Mouse (Mus musculus) heart, postnatal 14 days (tissue): ENCODE data around the gene F12. TPM values are rescaled to one million over a fixed set of nuclear protein-coding genes. Genes with fewer than 3 reads are reported as not detected.
"Not testable (repeated sequence)": the region's sequence is repeated elsewhere in the genome, so short reads cannot be mapped to it uniquely, and the experiment has no call there.

Experiments used
- DNase-seq, 2 experiments: peaks; one replicate each; pipeline ENCODE4 v3.0.0; 2021 to 2022
- intact Hi-C: fragments of 180-260 bp; cut with DNase I; formaldehyde crosslinking; loops from one replicate; pipeline ENCODE4 v1.15.1; 2025
- total RNA-seq, 2 experiments: library from RNA; stranded (reverse); gene quantifications; 2 replicates each; pipeline ENCODE4 v1.2.3; 2021

The F12 gene
- total RNA-seq, 2 experiments from 2014 or later: not detected

DNA sequence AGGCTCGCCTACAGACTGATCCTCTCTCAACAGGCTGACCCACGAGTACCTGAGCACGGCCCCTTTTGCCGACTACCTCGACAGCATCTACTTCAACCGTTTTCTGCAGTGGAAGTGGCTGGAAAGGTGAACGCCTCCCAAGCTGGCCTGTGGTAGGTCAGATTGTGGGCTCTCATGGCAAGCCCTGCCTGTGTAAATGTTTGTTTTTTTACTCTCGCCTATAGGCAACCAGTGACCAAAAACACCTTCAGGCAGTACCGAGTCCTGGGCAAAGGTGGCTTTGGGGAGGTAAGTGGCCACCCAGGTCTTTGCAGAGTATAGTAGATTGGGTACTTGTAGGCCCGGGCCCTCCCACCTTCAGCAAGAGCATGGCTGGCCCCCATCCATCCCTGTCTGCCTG is 24.7 kb upstream of the F12 start:
- intact Hi-C loops: no loop called here

DNA sequence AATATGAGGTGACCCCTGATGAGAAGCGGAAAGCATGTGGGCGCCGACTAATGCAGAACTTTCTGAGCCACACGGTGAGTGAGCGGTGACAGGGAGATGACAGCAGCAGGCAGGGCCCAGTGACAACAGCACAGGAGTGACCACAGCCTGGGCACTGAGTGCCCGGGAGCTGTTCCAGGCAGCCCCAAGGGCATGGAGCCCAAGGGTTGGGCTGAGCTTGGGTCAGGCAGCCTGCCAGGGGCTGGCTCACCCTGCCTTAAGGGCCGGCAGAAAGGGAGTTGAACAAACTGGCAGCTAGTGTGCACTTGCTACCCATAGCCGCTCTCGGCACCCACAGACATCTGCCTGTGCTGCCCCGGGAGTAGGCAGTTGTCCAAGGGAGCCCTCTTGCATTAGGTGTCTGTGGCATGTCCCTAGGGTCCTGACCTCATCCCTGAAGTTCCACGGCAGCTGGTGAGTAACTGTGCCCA is 24.0 kb upstream of the F12 start:
- intact Hi-C loops: no loop called here
- DNase-seq: peak; percentile 82 to 89

More for the DNA sequence above, 24.7 kb upstream of the F12 start:
- DNase-seq: no peak

DNA sequence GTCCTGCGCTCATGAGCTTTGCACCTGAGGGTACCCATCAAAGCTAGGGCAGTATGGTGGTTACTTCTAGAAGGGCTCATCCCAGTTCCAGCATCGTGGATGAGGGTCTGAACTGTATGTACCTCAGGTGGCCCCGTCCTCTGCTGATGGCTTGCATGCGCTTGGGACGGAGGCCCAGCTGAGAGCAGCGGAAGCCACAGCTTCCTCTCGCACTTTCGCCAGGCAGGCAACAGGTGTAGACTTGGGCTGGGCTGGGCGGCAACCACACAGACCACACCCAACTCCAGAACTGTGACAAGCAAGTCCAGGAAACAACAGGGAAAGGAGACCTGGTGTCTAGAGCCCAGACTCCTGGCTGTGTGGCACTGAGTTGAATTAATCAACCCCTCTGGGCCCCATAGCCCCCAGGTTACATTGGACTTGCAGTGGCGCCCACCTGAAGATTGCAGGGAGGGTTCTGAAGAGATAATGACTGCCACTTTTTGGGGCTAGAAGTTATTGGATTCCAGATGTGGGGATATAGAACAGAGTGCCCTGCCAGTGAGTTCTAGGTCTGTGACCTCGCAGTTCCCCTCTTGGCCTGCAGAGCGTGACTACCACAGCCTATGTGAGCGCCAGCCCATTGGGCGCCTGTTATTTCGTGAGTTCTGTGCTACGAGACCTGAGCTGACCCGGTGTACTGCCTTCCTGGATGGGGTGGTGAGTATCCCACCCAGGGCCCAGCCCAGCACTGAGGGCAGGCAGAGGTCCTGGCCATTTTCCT is 23.3 kb upstream of the F12 start:
- intact Hi-C loops: no loop called here
- DNase-seq: peak in 1 of 2 experiments; percentile 20

DNA sequence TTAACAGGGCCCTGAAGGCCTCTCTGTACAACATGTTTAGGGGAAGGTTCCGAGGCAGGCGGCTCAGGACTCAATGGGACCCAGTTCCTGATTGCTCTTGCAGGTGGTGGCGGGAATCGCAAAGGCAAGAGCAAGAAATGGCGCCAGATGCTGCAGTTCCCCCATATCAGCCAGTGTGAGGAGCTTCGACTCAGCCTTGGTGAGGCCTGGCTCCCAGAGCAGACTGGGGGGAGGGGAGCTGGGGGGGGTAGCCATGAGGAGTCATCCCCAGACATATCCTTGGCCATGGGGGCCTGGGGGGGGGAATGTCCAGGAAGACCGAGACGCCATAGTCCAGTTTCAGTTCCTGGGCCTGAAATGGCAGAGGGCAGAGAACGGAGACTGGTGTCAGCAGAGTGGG is 22.6 kb upstream of the F12 start:
- intact Hi-C loops: no loop called here
- DNase-seq: no peak

DNA sequence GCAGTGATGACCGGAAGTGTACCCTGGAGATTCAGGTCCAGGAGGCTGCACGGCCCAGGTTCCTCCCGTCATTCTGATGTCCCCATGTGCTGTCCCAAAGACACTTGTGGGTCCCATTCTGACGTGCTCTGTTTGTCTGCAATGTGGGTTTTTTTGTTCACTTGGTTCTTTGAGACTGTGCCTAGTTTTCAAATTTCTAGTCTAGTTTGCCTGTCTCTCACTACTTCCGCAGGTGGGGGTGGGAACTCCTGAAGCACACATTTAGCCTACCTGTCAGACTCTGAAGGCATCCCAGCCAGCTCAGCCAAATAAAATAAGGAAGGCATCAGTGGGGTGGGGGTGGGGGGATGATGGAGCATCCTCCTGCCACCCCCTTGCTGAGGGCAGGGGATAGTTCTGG is 21.5 kb upstream of the F12 start:
- no peak for DNase-seq
- intact Hi-C loops: no loop called here

DNA sequence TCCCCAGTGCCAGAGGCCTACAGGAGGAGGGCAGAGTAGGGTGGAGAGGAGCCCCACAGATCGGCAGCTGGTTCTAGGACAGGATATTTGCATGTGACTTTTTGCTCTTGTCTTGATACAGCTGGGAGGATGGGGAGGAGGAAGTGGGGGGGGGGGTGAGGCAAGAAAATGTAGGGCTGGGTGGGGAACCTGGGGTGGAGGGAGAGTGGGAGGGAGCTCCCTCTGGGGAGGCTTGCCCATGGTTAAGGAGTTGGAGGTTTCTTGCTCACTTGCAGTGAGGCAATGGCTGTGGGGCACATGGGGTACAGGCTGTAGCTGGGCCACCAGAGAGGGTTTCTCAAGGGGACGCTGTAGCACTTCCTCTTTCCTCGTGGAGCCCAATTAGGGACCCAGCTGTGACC is 20.9 kb upstream of the F12 start:
- no peak for DNase-seq
- intact Hi-C loops: loop anchor here (2.0 kb wide), 1 partner anchor 21 kb away; no protein-coding TSS in a partner anchor

DNA sequence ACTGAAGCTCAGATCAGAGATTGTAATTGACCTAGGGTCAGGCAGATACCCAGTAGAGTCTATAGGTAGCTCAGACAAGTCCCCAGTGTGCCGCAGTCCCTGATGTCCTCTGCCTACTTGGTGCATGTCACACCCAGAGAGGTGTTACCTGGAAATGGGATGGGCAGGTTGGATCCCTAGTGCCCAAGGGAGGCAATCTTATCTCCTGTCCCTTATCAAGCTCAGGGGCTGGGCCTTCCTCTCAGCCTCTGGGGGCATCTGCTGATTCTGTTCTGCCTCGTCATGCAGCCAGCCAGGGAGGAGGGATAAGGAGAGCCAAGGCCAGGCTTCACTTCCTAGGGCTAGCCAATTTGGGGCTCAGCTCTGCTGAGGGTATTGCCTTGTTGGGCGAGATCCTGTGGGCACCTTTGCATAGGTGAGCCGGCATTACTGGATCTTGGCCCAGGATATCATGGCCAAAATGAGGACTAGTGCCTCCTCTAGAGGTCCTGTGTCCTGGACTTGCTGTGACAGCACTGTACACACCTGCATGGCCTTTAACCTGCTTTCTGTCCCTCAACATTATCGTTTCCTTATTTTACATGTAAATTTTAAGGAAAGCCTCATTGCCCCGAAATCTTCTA is 20.0 kb upstream of the F12 start:
- DNase-seq: no peak
- intact Hi-C loops: loop anchor here (2.0 kb wide), 1 partner anchor 22 kb away; no protein-coding TSS in a partner anchor

DNA sequence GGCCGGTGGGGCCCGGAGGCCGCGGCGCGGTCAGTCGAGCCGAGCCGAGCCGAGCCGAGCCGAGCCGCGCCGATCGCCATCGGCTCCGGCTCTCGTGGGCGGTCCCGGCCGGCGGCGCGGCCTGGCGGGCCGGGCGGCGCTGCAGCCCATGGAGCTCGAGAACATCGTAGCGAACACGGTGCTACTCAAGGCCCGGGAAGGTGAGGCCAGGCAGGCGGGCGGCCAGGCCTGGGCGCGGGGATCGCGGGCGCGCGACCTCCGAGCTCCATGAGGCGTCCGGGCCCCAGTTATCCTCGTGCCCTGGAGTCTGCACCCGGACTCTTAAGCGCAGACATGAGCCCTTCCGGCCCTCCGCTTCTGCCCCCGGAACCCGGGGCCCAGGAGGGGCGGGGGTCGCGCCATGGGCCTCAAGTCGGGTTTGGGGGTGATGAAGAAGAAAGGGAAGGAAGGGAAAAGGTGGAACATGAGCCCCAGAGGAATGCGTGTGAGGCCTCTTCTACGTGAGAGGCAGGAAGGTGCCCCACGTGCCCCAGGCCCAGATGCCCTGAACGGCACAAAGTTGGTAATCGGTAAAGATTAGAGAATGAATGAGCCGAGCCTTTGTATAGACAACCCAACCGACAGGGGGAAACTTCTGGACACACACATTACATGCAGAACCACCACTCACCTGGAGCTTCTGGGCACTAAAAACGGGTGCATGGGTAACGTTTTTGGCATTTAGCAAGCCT is 18.9 kb upstream of the F12 start:
- intact Hi-C loops: loop anchor here (2.0 kb wide), 1 partner anchor 23 kb away; no protein-coding TSS in a partner anchor
- no peak for DNase-seq

DNA sequence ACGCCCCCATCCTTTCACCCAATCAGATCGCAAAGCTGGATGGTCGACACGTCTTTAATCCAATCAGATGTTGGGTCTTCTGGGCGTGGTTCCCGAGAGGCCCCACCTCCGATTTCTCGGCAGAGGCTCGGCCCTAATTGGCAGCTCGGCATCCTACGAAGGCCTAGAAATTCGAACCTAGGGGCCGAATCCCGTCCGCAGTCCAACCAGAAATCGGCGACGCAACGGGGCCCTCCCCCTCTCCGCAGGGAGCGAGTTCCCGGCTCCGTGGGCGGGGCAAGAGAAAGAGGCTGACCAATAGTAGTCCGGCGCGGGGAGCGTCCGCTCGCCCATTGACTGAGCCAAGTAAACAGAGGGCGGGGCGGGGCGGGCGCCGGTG is 18.3 kb upstream of the F12 start, which contains the start of gene Grk6:
Gene Grk6, plus strand, starts transcription at position 136 of the 379 bp plus-strand sequence.
- intact Hi-C loops: no loop called here
- DNase-seq: peak; percentile 98

DNA sequence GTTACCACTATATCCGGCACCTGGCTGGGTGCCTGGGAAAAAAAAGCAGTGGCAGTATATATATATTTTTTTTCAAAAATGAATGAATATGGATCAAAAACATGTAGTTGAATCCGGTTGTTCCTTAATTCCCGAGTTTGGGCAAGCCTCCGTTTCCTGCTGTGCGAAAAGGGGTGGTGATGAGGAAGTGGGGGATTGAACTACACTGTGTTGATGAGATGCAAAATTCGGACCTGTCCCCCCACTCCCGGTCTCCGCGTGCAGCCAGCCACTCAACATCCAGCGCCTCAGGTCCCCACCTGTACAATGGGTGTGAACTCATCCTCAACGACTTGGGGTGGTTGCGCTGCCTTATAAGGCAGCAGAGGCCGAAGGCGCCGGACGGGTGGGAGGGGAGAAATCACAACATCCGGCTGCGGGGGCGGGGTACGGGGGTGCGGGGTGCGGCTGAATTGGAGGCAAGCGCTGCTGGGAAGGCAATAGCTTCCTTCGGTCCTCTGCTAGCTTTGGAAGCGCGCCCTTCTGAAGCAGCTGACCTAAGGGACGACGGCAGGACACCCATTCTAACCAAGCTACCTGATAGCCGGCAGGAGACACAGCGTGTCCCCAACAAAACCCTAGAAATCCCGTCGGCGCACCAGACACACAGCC is 17.8 kb upstream of the F12 start:
- DNase-seq: peak in 1 of 2 experiments; percentile 85
- intact Hi-C loops: no loop called here

DNA sequence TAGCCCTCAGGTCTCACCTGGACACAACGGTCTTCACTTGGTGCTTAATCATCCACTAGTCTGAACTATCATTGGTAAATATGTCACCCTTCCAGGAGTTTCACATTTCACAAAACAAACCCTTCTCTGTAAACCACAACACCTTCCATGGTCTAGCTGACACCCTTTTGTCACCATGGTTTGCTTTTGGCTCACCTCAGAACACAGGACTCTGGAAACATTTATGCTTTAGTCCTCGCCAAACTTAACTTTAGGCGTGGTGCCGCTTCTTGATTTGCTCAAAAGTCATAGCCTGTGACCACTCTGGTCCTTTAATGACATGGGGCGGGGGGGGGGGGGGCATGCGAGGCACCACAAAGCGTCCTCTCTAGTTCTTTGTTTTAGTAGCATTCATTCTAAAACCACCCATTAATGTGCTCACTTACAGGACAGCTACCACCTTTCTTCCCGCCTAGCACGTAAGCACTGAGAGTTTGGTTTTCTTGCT is 17.2 kb upstream of the F12 start:
- intact Hi-C loops: no loop called here
- DNase-seq: no peak

DNA sequence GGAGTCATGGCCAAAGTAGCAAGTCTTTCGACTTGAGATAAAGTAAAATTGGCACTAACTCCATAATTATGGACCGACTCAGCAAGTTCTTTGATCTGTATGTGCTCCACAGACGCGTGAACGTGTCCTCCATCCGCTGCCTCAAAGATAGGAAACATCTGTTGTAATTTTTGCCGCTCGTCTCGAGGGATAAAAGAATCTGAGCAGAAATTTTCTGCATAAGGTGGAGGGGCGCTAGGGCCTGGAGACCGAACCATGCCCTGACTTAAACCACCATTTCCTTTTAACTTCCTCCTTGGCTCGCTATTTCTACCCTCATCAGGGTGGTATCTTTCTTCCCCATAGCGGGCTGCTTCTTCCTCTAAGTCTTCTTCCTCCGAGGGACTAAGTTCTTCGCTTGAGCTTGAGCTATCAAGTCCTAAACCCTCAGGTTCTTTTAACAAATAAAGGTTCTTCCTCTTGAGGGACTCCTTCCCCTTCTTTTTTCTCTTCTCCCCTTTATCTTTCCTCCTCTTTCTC is 10.6 kb upstream of the F12 start:
- intact Hi-C loops, DNase-seq: not testable (repeated sequence)

DNA sequence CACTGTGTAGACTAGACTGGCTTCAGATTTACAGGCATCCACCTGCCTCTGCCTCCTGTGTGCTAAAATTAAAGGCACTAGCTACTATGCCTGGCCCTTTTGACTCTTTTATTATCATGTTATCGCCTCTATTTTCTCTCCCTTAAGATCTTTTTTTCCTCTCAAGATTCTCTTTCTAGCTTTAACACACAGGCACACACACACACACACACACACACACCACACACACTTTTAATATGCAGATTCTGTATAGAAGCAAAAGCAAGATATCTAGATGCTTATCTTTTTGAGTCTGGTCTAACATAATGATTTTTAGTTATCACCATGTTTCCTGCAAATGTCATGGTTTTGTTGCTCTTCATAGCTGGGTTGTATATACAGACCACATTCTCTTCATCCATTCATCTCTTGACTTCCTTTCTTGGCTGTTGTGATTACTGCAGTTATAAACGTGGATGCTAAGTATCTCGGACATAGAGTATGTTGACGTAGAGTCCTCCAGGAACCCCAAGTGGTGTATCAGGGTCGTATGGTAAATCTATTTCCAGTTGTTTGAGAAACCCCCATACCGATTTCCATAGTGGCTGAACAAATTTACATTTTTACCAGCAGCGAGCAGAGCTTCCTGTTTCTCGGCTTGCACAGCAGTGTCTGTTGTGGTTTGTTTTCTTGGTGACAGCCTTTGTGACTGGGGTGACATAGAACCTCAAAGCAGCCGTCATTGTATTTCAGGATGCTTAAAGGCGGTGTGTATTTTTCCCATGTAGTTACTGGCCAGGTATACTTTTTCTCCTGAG is 5.5 kb upstream of the F12 start:
- no peak for DNase-seq
- intact Hi-C loops: no loop called here

DNA sequence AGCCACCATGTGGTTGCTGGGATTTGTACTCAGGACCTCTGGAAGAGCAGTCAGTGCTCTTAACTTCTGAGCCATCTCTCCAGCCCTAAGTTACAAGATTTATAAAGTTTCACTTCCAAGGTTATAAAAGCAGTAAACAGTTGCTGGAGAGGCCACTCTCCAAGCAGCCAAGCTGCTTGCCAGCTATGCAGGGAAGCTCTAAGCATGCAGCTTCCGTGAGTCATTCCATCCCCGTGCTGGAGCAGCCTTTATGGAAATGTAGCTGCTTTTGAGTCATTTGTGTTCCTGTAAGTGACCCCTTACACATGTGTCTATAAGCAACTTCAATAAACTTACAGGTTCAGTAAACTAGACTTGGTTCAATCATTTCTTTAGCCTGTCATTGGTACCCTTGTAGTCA is 4.0 kb upstream of the F12 start:
- DNase-seq: no peak
- intact Hi-C loops: no loop called here

DNA sequence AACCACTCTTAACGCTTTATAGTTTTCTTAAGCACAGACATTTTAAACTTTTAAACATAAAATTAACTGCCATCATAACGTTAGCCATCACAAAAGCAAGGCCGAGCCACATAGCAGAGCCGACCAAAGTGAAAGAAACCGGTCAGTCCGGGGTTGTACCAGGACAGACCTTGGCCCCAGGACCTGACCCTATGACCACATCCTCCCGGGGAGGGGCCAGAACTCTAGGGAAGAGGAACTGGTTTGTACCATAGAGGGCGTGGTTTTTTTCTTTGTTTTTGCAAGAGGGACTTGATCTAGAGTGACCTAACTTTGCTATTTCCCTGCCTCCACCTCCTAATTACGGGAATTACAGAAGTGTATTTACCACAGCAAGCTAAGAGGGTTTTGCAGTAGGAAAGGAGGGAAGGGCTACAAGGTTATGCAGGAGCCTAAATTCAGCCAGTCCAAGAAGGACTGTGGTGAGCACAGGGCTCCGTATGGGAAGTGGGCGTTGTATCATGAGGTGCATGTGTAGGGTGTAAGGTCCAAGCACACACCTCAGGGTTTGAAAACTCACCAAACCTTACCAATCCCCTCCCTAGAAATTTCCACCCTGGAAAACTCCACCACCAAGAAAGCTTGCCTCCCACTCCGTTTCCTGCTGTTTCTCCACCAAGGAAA is 2.8 kb upstream of the F12 start:
- intact Hi-C loops: no loop called here
- peak; percentile 56 to 71 for DNase-seq

DNA sequence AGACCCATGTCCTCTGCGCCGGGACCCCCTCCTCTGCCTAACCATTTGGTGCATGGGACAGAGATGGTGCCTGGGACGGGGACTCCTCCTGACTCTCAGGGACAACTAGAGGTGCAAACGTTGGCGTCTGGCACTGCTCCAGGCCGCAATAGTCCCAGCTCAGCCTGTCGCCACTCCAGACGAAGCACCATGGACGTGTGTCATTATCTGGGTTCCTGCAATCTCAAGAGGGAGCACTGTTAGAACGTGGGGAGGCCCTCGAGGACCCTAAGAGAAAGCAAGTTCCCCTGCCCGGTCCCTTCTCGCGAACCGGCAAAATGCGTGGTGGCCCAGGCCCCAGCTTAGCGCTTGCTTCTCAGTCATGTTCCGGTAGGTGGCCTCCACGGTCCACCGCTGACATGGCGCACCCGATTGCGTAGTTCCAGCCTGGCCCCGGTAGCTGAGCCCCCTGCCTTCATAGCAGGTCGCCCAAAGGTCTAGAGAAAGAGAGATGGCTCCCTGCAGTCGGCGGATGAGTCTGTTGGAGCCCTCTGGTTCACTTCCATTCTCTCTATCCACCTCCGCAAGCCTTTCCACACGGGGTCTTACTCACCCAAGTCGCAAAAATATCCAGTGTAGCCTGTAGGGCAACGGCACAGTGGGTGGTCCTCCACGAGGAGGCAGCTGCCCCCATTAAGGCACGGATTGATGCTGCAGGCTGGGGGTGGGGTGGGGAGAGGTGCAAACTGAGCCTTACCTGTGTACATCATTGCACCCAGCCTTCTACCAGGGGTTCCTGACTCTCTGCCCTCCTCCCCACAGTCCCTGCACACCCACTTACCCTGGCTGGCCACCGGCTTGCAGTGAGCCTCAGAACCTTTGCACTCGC is 5.4 kb downstream of the F12 start:
- intact Hi-C loops: no loop called here
- DNase-seq: peak; percentile 74 to 81

DNA sequence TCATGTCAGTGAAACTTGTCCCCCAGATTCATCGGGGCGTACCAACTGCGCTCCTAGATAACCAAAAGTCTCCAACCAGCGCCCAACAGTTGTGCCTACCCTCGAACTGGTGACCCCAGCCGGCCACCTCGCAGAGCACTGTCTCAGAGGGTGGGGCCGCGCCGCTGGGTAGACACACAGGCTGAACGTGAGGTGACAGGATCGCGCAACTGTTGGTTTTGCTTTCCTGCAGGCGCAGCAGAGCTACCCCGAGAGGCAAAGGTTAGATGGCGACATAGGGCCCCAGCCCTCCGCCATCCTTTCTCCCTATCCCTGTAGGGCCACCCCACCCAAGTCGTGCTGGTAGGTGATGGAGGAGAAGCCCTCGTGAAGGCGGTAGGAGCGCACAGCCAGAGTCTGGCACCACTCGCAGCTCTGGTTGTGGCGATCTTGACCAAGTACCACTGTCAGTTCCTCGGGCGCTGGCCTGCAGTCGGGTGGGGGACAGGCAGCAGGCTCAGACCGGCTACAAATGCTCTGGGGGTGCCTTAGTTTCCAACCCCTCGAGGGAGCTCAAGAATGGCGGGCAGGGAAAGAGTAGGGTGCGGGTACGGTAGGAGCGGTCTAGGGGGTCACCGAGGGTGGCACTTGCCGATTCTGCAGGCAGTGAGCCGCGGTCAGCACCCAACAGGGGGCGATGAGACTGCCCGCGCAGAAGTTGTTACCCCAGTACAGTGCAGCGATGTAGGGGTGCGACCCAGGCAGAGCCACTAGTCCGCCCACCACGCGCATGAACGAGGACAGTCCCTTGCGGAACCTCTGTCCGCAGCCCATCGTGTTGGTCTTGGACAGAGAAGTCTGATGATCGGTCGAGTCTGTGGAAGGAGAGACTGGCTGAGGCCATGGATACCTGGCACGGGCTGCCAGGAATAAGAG is 6.3 kb downstream of the F12 start:
- DNase-seq: no peak
- intact Hi-C loops: no loop called here
